Mouse (Mus musculus) neural tube, embryonic 14.5 days (tissue): ENCODE results near the gene Lca5l. TPM values are rescaled to one million over a fixed set of nuclear protein-coding genes. Genes with fewer than 3 reads are reported as not detected.

ENCODE experiments used
- ATAC-seq: fragments of 200-750 bp; cut with Nextera tagmentation; 2 replicates; pipeline ENCODE4 v1.8.0; 2017; ENCODE audit warnings: low read depth, mild to moderate bottlenecking, moderate TSS enrichment, moderate library complexity
- H3K27ac ChIP-seq: fragments of 300-500 bp; sonication (generic); 2 replicates; pipeline ENCODE4 v1.5.1; 2014; ENCODE audit warnings: low read depth, mild to moderate bottlenecking, control low read depth, low read length, moderate library complexity, mixed read lengths
- H3K27me3 ChIP-seq: fragments of 300-500 bp; sonication (generic); 2 replicates; pipeline ENCODE4 v1.6.1; 2014; ENCODE audit warnings: low read length; ENCODE audit not compliant: control insufficient read depth, insufficient read depth
- H3K36me3 ChIP-seq: fragments of 300-500 bp; sonication (generic); 2 replicates; pipeline ENCODE4 v1.6.1; 2014; ENCODE audit warnings: low read length, mixed read lengths; ENCODE audit not compliant: control insufficient read depth, insufficient read depth
- H3K4me1 ChIP-seq: fragments of 300-500 bp; sonication (generic); 2 replicates; pipeline ENCODE4 v1.6.1; 2014; ENCODE audit warnings: low read length; ENCODE audit not compliant: control insufficient read depth, insufficient read depth
- H3K4me2 ChIP-seq: fragments of 300-500 bp; sonication (generic); 2 replicates; pipeline ENCODE4 v1.6.1; 2014; ENCODE audit warnings: mild to moderate bottlenecking, low read depth, low read length, control low read depth
- H3K4me3 ChIP-seq: fragments of 300-500 bp; sonication (generic); 2 replicates; pipeline ENCODE4 v1.5.1; 2014; ENCODE audit warnings: low read depth, low read length, control low read depth, mixed read lengths
- H3K9ac ChIP-seq: fragments of 300-500 bp; sonication (generic); replicated peaks from 2 replicates; pipeline ENCODE4 v1.6.1; 2014; ENCODE audit warnings: low read depth, mild to moderate bottlenecking, control low read depth, low read length, mixed read lengths
- H3K9me3 ChIP-seq: fragments of 300-500 bp; sonication (generic); 2 replicates; pipeline ENCODE4 v1.6.1; 2016; ENCODE audit warnings: low read length; ENCODE audit not compliant: control insufficient read depth
- WGBS: fragments of 180-500 bp; shearing (Covaris S2); extraction: QIAGEN DNeasy Blood & Tissue Kit; methylation state at CpG from one replicate; pipeline ENCODE4 v1.1.7; 2014; 5-methylcytosine and 5-hydroxymethylcytosine counted together
- polyA plus RNA-seq: library from polyadenylated mRNA; unstranded; fragments of >200 nt; fragmentation: Nextera tagmentation; extraction: Ambion mirVana; gene quantifications from 2 replicates; pipeline ENCODE4 v1.2.1, GENCODE M21; 2014

Lca5l gene
- polyA plus RNA-seq, 1 experiment from 2014 or later = 2.0 TPM

- ATAC-seq = no peak
- Histone ChIP-seq H3K36me3 (no peaks in the 10 kb centered on the region), H3K9me3 (no peaks in the 10 kb centered on the region), H3K9ac (no peak overlapping the region), H3K4me2 (no peak overlapping the region), H3K27me3 (no peaks in the 10 kb centered on the region), H3K4me1 (no peaks in the 10 kb centered on the region), H3K27ac (no peak overlapping the region), H3K4me3 (no peak overlapping the region)
- 52% methylated on average over 2 of the region's 2 CpGs for WGBS
These were observed 79.3 kb downstream of the Lca5l start for GRCm38 (mm10) chr16:96112769-96113168.

GRCm38 (mm10) chr16:96110655-96111345 lies 81.3 kb downstream of the Lca5l start:
- no peak overlapping the region for H3K9ac ChIP-seq
- no peak overlapping the region for H3K4me2 ChIP-seq
- no peak overlapping the region for H3K4me3 ChIP-seq
- H3K27me3 ChIP-seq = no peaks in the 10 kb centered on the region
- no peaks in the 10 kb centered on the region for H3K36me3 ChIP-seq
- H3K4me1 ChIP-seq = no peaks in the 10 kb centered on the region
- 86% methylated on average over 5 of the region's 5 CpGs for WGBS
- H3K9me3 ChIP-seq = no peaks in the 10 kb centered on the region
- H3K27ac ChIP-seq = no peak overlapping the region
- ATAC-seq = no peak

GRCm38 (mm10) chr16:96109673-96110072 lies 82.4 kb downstream of the Lca5l start:
- no peak overlapping the region for H3K9ac ChIP-seq
- H3K9me3 ChIP-seq = no peaks in the 10 kb centered on the region
- H3K36me3 ChIP-seq = no peaks in the 10 kb centered on the region
- no peaks in the 10 kb centered on the region for H3K27me3 ChIP-seq
- no peak overlapping the region for H3K4me2 ChIP-seq
- H3K27ac ChIP-seq = no peak overlapping the region
- 72% methylated on average over 4 of the region's 4 CpGs for WGBS
- no peak overlapping the region for H3K4me3 ChIP-seq
- ATAC-seq = no peak
- no peaks in the 10 kb centered on the region for H3K4me1 ChIP-seq

Other genes starting within 250 kb of the Lca5l start
- gene Psmg1, start 201.3 kb downstream of the Lca5l start, polyA plus RNA-seq = 64.4 and 64.6 TPM in 2 replicates
- 310 and 332 TPM in 2 replicates for gene Brwd1, start 109.7 kb downstream of the Lca5l start, polyA plus RNA-seq
- 255 and 354 TPM in 2 replicates for gene Hmgn1, start 64.5 kb downstream of the Lca5l start, polyA plus RNA-seq
- gene Wrb, start 46.9 kb downstream of the Lca5l start, polyA plus RNA-seq = 202 and 228 TPM in 2 replicates
- gene Sh3bgr, start 8.2 kb upstream of the Lca5l start, polyA plus RNA-seq = 1.4 and 1.8 TPM in 2 replicates
- 5.7 and 7.6 TPM in 2 replicates for gene B3galt5, start 43.5 kb upstream of the Lca5l start, polyA plus RNA-seq